14 mouse cellular contexts compared by ENCODE assay signal in the genomic region with DNA sequence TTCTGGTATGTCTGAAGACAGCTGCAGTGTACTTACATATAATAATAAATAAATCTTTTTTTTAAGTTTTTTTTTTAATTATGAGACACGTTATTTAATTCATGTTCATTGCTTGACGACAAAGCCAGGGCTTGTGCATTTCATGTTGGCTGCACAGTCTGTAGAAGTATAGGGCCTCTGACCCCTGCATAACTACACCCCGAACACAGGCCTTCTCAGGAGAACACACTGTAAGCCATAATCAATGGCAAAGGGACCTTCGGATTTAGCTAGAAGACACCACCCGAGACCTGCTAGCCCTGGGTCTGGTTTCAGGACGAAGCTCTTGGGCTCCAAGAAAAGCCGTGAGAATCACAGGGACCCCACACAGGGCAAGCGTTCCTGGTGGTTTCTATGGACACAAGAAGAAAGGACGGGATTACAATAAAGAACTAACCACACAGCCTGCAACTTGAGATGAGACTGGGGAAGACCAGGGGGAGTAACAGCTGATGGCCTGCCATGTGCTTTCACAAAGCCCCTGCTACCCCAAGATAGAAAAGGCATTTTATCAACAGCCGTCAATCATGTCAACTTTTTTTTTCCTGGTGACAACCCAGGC. TPM values are rescaled to one million over a fixed set of nuclear protein-coding genes. Genes with fewer than 3 reads are reported as not detected.
A peak's percentile ranks its signal among the peaks of the same experiment; 100 is the strongest.
DNase-seq lines count a peak whose midpoint lies in the region; ATAC-seq and TF ChIP-seq lines count a peak whose summit lies in the region.
"Had no signal": no experiment of that assay in that cellular context is flagged by ENCODE, and none has a peak within 500 bp of the region (broad histone marks: within the 10 kb centered on the region; RNA-seq: fewer than 3 reads in every experiment).

No protein-coding gene starts in this region.

- DNase-seq in heart, embryonic 10.5 days (ENCODE audit: low spot score), result no peak
- DNase-seq in heart, postnatal 36 days, result no peak
- DNase-seq in midbrain, embryonic 11.5 days (ENCODE audit: low spot score, missing footprints), result peak; percentile 97
- no peak for DNase-seq in midbrain, postnatal 0 days (ENCODE audit: low spot score)
- no peak for DNase-seq in urinary bladder, postnatal 14 days (ENCODE audit: low spot score)
- DNase-seq in adrenal gland, adult 8-10 months, result no peak
- DNase-seq: adrenal gland, postnatal 25 days; B cell, adult 2 months; cerebellum, postnatal 25 days; gastrocnemius, adult 2 months had no signal

- H3K9me3 ChIP-seq in heart, embryonic 10.5 days, result no peaks in the 10 kb centered on the region
- no peaks in the 10 kb centered on the region for H3K9me3 ChIP-seq in midbrain, embryonic 11.5 days (ENCODE audit: control insufficient read depth, low read length)
- no peaks in the 10 kb centered on the region for H3K9me3 ChIP-seq in midbrain, postnatal 0 days (ENCODE audit: low read length)
- H3K9me3 ChIP-seq in intestine, embryonic 15.5 days, result no peaks in the 10 kb centered on the region
- no peaks in the 10 kb centered on the region for H3K9me3 ChIP-seq in neural tube, embryonic 14.5 days (ENCODE audit: control insufficient read depth, low read length)

- peak overlapping the region; percentile 4; the same call in 1 of the 2 replicates for H3K27ac ChIP-seq in heart, embryonic 10.5 days
- H3K27ac ChIP-seq in midbrain, embryonic 11.5 days (ENCODE audit: low read depth, low read length), result peak overlapping the region; percentile 67
- no peak overlapping the region for H3K27ac ChIP-seq in midbrain, postnatal 0 days (ENCODE audit: low read depth, low read length)
- H3K27ac ChIP-seq in intestine, embryonic 15.5 days, result peak overlapping the region; percentile 44; the same call in 1 of the 2 replicates
- 0 out of 2 replicates have a peak overlapping the region, but pooled peaks have one; percentile 29 for H3K27ac ChIP-seq in neural tube, embryonic 14.5 days (ENCODE audit: low read depth, low read length)
- H3K27ac ChIP-seq: layer of hippocampus, adult 2 months had no signal

- H3K27me3 ChIP-seq in heart, embryonic 10.5 days (ENCODE audit: insufficient read depth, poor library complexity, severe bottlenecking), result no peaks in the 10 kb centered on the region
- H3K27me3 ChIP-seq in midbrain, embryonic 11.5 days (ENCODE audit: control insufficient read depth, insufficient read depth, low read length), result no peaks in the 10 kb centered on the region
- no peaks in the 10 kb centered on the region for H3K27me3 ChIP-seq in midbrain, postnatal 0 days (ENCODE audit: insufficient read depth, low read length)
- H3K27me3 ChIP-seq in intestine, embryonic 15.5 days (replicated peaks), result no peaks in the 10 kb centered on the region
- H3K27me3 ChIP-seq in neural tube, embryonic 14.5 days (ENCODE audit: control insufficient read depth, insufficient read depth, low read length), result no peaks in the 10 kb centered on the region

- no peak overlapping the region for H3K4me2 ChIP-seq in midbrain, embryonic 11.5 days
- no peak overlapping the region for H3K4me2 ChIP-seq in midbrain, postnatal 0 days (ENCODE audit: low read depth, low read length, poor library complexity, severe bottlenecking)
- no peak overlapping the region for H3K4me2 ChIP-seq in intestine, embryonic 15.5 days (replicated peaks)
- no peak overlapping the region for H3K4me2 ChIP-seq in neural tube, embryonic 14.5 days (ENCODE audit: low read depth, low read length)

- no peaks in the 10 kb centered on the region for H3K36me3 ChIP-seq in heart, embryonic 10.5 days
- no peaks in the 10 kb centered on the region for H3K36me3 ChIP-seq in midbrain, embryonic 11.5 days (ENCODE audit: control insufficient read depth, insufficient read depth, low read length)
- H3K36me3 ChIP-seq in midbrain, postnatal 0 days (ENCODE audit: insufficient read depth, low read length), result no peaks in the 10 kb centered on the region
- H3K36me3 ChIP-seq in intestine, embryonic 15.5 days, result no peaks in the 10 kb centered on the region
- H3K36me3 ChIP-seq in neural tube, embryonic 14.5 days (ENCODE audit: control insufficient read depth, insufficient read depth, low read length), result no peaks in the 10 kb centered on the region

- 60% methylated on average over 10 of the region's 10 CpGs for WGBS in heart, embryonic 10.5 days
- 21% methylated on average over 10 of the region's 10 CpGs for WGBS in midbrain, embryonic 11.5 days
- 18% methylated on average over 10 of the region's 10 CpGs for WGBS in midbrain, postnatal 0 days
- WGBS in intestine, embryonic 15.5 days, result 74% methylated on average over 10 of the region's 10 CpGs
- 32% methylated on average over 10 of the region's 10 CpGs for WGBS in neural tube, embryonic 14.5 days

- no peak overlapping the region for H3K9ac ChIP-seq in midbrain, embryonic 11.5 days (ENCODE audit: low read length)
- no peak overlapping the region for H3K9ac ChIP-seq in midbrain, postnatal 0 days (replicated peaks; ENCODE audit: low read length, poor library complexity, severe bottlenecking)
- no peak overlapping the region for H3K9ac ChIP-seq in intestine, embryonic 15.5 days
- H3K9ac ChIP-seq in neural tube, embryonic 14.5 days (replicated peaks; ENCODE audit: low read depth, low read length), result no peak overlapping the region

- no peak for TF ChIP-seq CTCF in midbrain, postnatal 0 days (IDR thresholded peaks at IDR 0.05)

- peaks cover 23% of the 10 kb centered on the region for H3K4me1 ChIP-seq in heart, embryonic 10.5 days
- peaks cover 14% of the 10 kb centered on the region for H3K4me1 ChIP-seq in midbrain, embryonic 11.5 days (ENCODE audit: control insufficient read depth, insufficient read depth, low read length)
- H3K4me1 ChIP-seq in midbrain, postnatal 0 days (ENCODE audit: insufficient read depth, low read length), result no peaks in the 10 kb centered on the region
- peaks cover 9% of the 10 kb centered on the region for H3K4me1 ChIP-seq in intestine, embryonic 15.5 days (replicated peaks)
- no peaks in the 10 kb centered on the region for H3K4me1 ChIP-seq in neural tube, embryonic 14.5 days (ENCODE audit: control insufficient read depth, insufficient read depth, low read length)

- intact Hi-C loops in heart, postnatal 36 days (cut with DNase I), result loop anchor here (5.0 kb wide), 1 partner anchor 40 kb away; no protein-coding TSS in a partner anchor

- ATAC-seq in midbrain, embryonic 11.5 days (ENCODE audit: low FRiP score), result peak; percentile 87
- ATAC-seq in midbrain, postnatal 0 days (ENCODE audit: low FRiP score), result no peak
- ATAC-seq in intestine, embryonic 15.5 days, result no peak
- no peak for ATAC-seq in neural tube, embryonic 14.5 days (ENCODE audit: low read depth)

- H3K4me3 ChIP-seq in heart, embryonic 10.5 days, result no peak overlapping the region
- no peak overlapping the region for H3K4me3 ChIP-seq in midbrain, embryonic 11.5 days (ENCODE audit: low read depth, low read length)
- no peak overlapping the region for H3K4me3 ChIP-seq in midbrain, postnatal 0 days (ENCODE audit: low read depth, low read length)
- H3K4me3 ChIP-seq in intestine, embryonic 15.5 days (replicated peaks), result no peak overlapping the region
- no peak overlapping the region for H3K4me3 ChIP-seq in neural tube, embryonic 14.5 days (ENCODE audit: low read depth, low read length)
- H3K4me3 ChIP-seq: erythroblast, embryonic 14.5 days; gastrocnemius, adult 2 months; layer of hippocampus, adult 2 months had no signal

RNA-seq across cellular contexts. Expression of a gene that starts 27.5 kb away (rescaled TPM):
- 35.0 and 56.8 TPM in 2 replicates for polyA plus RNA-seq in heart, embryonic 10.5 days (2016; fragmentation: Nextera tagmentation; extraction: Ambion mirVana)
- 100 to 1,000 TPM in 1 of 2 experiments, 10 to 100 TPM in 1; 92.3 to 101 TPM for total RNA-seq in heart, postnatal 36 days (2021)
- 15.1 and 16.7 TPM in 2 replicates for polyA plus RNA-seq in midbrain, embryonic 11.5 days (2014; fragmentation: Nextera tagmentation; extraction: Ambion mirVana)
- total RNA-seq in midbrain, postnatal 0 days (2014; rRNA removed), result 26.5 and 32.7 TPM in 2 replicates
- 14.6 and 15.9 TPM in 2 replicates for polyA plus RNA-seq in midbrain, postnatal 0 days (2015; fragmentation: Nextera tagmentation; extraction: Ambion mirVana)
- 18.6 and 20.8 TPM in 2 replicates for polyA plus RNA-seq in intestine, embryonic 15.5 days (2015; fragmentation: Nextera tagmentation; extraction: Ambion mirVana)
- polyA plus RNA-seq in neural tube, embryonic 14.5 days (2014; fragmentation: Nextera tagmentation; extraction: Ambion mirVana), result 17.0 and 21.7 TPM in 2 replicates
- 100 to 1,000 TPM in 2 of 4 experiments, 10 to 100 TPM in 2; 83.2 to 102 (median 95.5) TPM for total RNA-seq in adrenal gland, adult 8-10 months (2022)

RNA-seq across cellular contexts. Expression of a gene that starts 29.3 kb away (rescaled TPM):
- polyA plus RNA-seq in heart, embryonic 10.5 days (2016; fragmentation: Nextera tagmentation; extraction: Ambion mirVana), result 78.4 and 107 TPM in 2 replicates
- total RNA-seq in heart, postnatal 36 days (2021), result 100 to 1,000 TPM; 102 to 110 TPM
- polyA plus RNA-seq in midbrain, embryonic 11.5 days (2014; fragmentation: Nextera tagmentation; extraction: Ambion mirVana), result 74.3 and 77.7 TPM in 2 replicates
- 85.8 and 87.0 TPM in 2 replicates for total RNA-seq in midbrain, postnatal 0 days (2014; rRNA removed)
- polyA plus RNA-seq in midbrain, postnatal 0 days (2015; fragmentation: Nextera tagmentation; extraction: Ambion mirVana), result 153 and 158 TPM in 2 replicates
- 79.3 and 79.4 TPM in 2 replicates for polyA plus RNA-seq in intestine, embryonic 15.5 days (2015; fragmentation: Nextera tagmentation; extraction: Ambion mirVana)
- polyA plus RNA-seq in neural tube, embryonic 14.5 days (2014; fragmentation: Nextera tagmentation; extraction: Ambion mirVana), result 115 and 126 TPM in 2 replicates
- total RNA-seq in adrenal gland, adult 8-10 months (2022), result 100 to 1,000 TPM; 136 to 165 (median 160) TPM
